25 mouse cellular contexts compared by ENCODE assay signal in genomic region chr9:14598157-14598556, GRCm38 (mm10). TPM values are rescaled to one million over a fixed set of nuclear protein-coding genes. Genes with fewer than 3 reads are reported as not detected.
"Had no signal": no experiment of that assay in that cellular context is flagged by ENCODE, and none has a peak within 500 bp of the region (broad histone marks: within the 10 kb centered on the region; RNA-seq: fewer than 3 reads in every experiment).

No protein-coding gene starts in this region.

- H3K4me3 ChIP-seq: hindbrain, embryonic 10.5 days; hindbrain, embryonic 12.5 days; intestine, embryonic 15.5 days; layer of hippocampus, adult 2 months; left cerebral cortex, adult 2 months; limb, embryonic 13.5 days; limb, embryonic 15.5 days; liver, embryonic 12.5 days had no signal

- H3K9me3 ChIP-seq: hindbrain, embryonic 10.5 days; hindbrain, embryonic 12.5 days; intestine, embryonic 15.5 days; limb, embryonic 13.5 days; limb, embryonic 15.5 days; liver, embryonic 12.5 days had no signal

- H3K4me2 ChIP-seq: heart, embryonic 11.5 days; hindbrain, embryonic 12.5 days; hindbrain, embryonic 14.5 days; intestine, embryonic 15.5 days; limb, embryonic 13.5 days; limb, embryonic 15.5 days; liver, embryonic 12.5 days had no signal

- H3K27me3 ChIP-seq: hindbrain, embryonic 12.5 days; intestine, embryonic 15.5 days; limb, embryonic 13.5 days; limb, embryonic 15.5 days; liver, embryonic 12.5 days had no signal

- ATAC-seq: hindbrain, embryonic 16.5 days; inflammation-experienced regulatory T-cells, adult 6 months; intestine, embryonic 15.5 days; intestine, postnatal 0 days; liver, embryonic 12.5 days had no signal

- H3K27ac ChIP-seq: hindbrain, embryonic 10.5 days; hindbrain, embryonic 12.5 days; hindbrain, embryonic 14.5 days; intestine, embryonic 15.5 days; layer of hippocampus, adult 2 months; left cerebral cortex, adult 2 months; limb, embryonic 13.5 days; liver, embryonic 12.5 days; liver, embryonic 14.5 days had no signal

- H3K4me1 ChIP-seq: intestine, embryonic 15.5 days; liver, embryonic 12.5 days had no signal

- H3K9ac ChIP-seq: hindbrain, embryonic 12.5 days; hindbrain, embryonic 14.5 days; intestine, embryonic 15.5 days; limb, embryonic 13.5 days; limb, embryonic 15.5 days; liver, embryonic 12.5 days; liver, embryonic 14.5 days had no signal

- DNase-seq: gastrocnemius, postnatal 14 days; heart, adult 18-20 months; heart, postnatal 10 days; heart, postnatal 4 days; kidney, adult 18-20 months; kidney, adult 8-10 months; kidney, postnatal 10 days; kidney, postnatal 25 days; kidney, postnatal 4 days; left cerebral cortex, postnatal 4 days had no signal

RNA-seq across cellular contexts. Expression of gene Amotl1, which starts 46.7 kb away (rescaled TPM):
- total RNA-seq: granulocyte monocyte progenitor cell, adult 5-6 weeks had no signal
